Mouse (Mus musculus) neural tube, embryonic 12.5 days (tissue): ENCODE data around the gene Ppp3ca. TPM values are rescaled to one million over a fixed set of nuclear protein-coding genes. Genes with fewer than 3 reads are reported as not detected.
"Not testable (repeated sequence)": the region's sequence is repeated elsewhere in the genome, so short reads cannot be mapped to it uniquely, and the experiment has no call there.

ENCODE experiments used
- ATAC-seq: fragments of 200-750 bp; cut with Nextera tagmentation; 2 replicates; pipeline ENCODE4 v1.8.0; 2017; ENCODE audit warnings: low read depth, mild to moderate bottlenecking, moderate TSS enrichment, moderate library complexity; ENCODE audit not compliant: low FRiP score
- H3K27ac ChIP-seq: fragments of 300-500 bp; sonication (generic); 2 replicates; pipeline ENCODE4 v1.5.1; 2016
- H3K27me3 ChIP-seq: fragments of 300-500 bp; sonication (generic); replicated peaks from 2 replicates; pipeline ENCODE4 v1.6.1; 2016; ENCODE audit warnings: mild to moderate bottlenecking
- H3K36me3 ChIP-seq: fragments of 300-500 bp; sonication (generic); 2 replicates; pipeline ENCODE4 v1.6.1; 2016; ENCODE audit warnings: mild to moderate bottlenecking
- H3K4me1 ChIP-seq: fragments of 300-500 bp; sonication (generic); 2 replicates; pipeline ENCODE4 v1.6.1; 2016
- H3K4me2 ChIP-seq: fragments of 300-500 bp; sonication (generic); replicated peaks from 2 replicates; pipeline ENCODE4 v1.6.1; 2016; ENCODE audit warnings: mild to moderate bottlenecking
- H3K4me3 ChIP-seq: fragments of 300-500 bp; sonication (generic); 2 replicates; pipeline ENCODE4 v1.5.1; 2016
- H3K9ac ChIP-seq: fragments of 300-500 bp; sonication (generic); 2 replicates; pipeline ENCODE4 v1.6.1; 2016; ENCODE audit warnings: mild to moderate bottlenecking
- H3K9me3 ChIP-seq: fragments of 300-500 bp; sonication (generic); 2 replicates; pipeline ENCODE4 v1.6.1; 2016; ENCODE audit warnings: mild to moderate bottlenecking
- WGBS: fragments of 180-500 bp; shearing (Covaris S2); methylation state at CpG from one replicate; pipeline ENCODE4 v1.1.7; 2016; 5-methylcytosine and 5-hydroxymethylcytosine counted together
- polyA plus RNA-seq: library from polyadenylated mRNA; unstranded; fragments of >200 nt; fragmentation: Nextera tagmentation; extraction: Ambion mirVana; gene quantifications from 2 replicates; pipeline ENCODE4 v1.2.1, GENCODE M21; 2016

Gene Ppp3ca
- polyA plus RNA-seq, 1 experiment from 2014 or later = 164 TPM

GRCm38 (mm10) chr3:136691984-136692383 is 22.1 kb downstream of the Ppp3ca start:
- Histone ChIP-seq H3K36me3 (no peaks in the 10 kb centered on the region), H3K4me2 (no peak overlapping the region), H3K4me1 (no peaks in the 10 kb centered on the region), H3K27ac (no peak overlapping the region), H3K4me3 (no peak overlapping the region), H3K9ac (no peak overlapping the region), H3K27me3 (no peaks in the 10 kb centered on the region), H3K9me3 (no peaks in the 10 kb centered on the region)
- no peak for ATAC-seq
- WGBS = 74% methylated on average over 7 of the region's 7 CpGs

- H3K27ac ChIP-seq = no peak overlapping the region
- H3K4me3 ChIP-seq = no peak overlapping the region
- no peaks in the 10 kb centered on the region for H3K9me3 ChIP-seq
- WGBS = 92% methylated on average over 1 of the region's 1 CpGs
- no peak overlapping the region for H3K4me2 ChIP-seq
- no peaks in the 10 kb centered on the region for H3K36me3 ChIP-seq
- H3K4me1 ChIP-seq = no peaks in the 10 kb centered on the region
- H3K9ac ChIP-seq = no peak overlapping the region
- no peaks in the 10 kb centered on the region for H3K27me3 ChIP-seq
- no peak for ATAC-seq
Observed at GRCm38 (mm10) chr3:136693547-136693946, 23.6 kb downstream of the Ppp3ca start.

GRCm38 (mm10) chr3:136697626-136698191 is 27.8 kb downstream of the Ppp3ca start:
- WGBS = 86% methylated on average over 3 of the region's 3 CpGs
- Histone ChIP-seq H3K9me3 (no peaks in the 10 kb centered on the region), H3K36me3 (no peaks in the 10 kb centered on the region), H3K27me3 (no peaks in the 10 kb centered on the region), H3K9ac (no peak overlapping the region), H3K4me2 (no peak overlapping the region), H3K4me3 (no peak overlapping the region), H3K4me1 (no peaks in the 10 kb centered on the region), H3K27ac (no peak overlapping the region)
- no peak for ATAC-seq

- not testable (repeated sequence) for H3K4me2 ChIP-seq, ATAC-seq
Observed at GRCm38 (mm10) chr3:136699711-136700110, 29.8 kb downstream of the Ppp3ca start.

GRCm38 (mm10) chr3:136700447-136701009 is 30.6 kb downstream of the Ppp3ca start:
- no peak for ATAC-seq
- H3K9ac ChIP-seq = no peak overlapping the region
- peaks cover 11% of the 10 kb centered on the region; the same call in 1 of the 2 replicates for H3K4me1 ChIP-seq
- no peaks in the 10 kb centered on the region for H3K36me3 ChIP-seq
- no peak overlapping the region for H3K4me3 ChIP-seq
- H3K27me3 ChIP-seq = no peaks in the 10 kb centered on the region
- H3K4me2 ChIP-seq = no peak overlapping the region
- H3K9me3 ChIP-seq = no peaks in the 10 kb centered on the region
- H3K27ac ChIP-seq = no peak overlapping the region
- WGBS = 81% methylated on average over 11 of the region's 11 CpGs

More at GRCm38 (mm10) chr3:136699711-136700110, 29.8 kb downstream of the Ppp3ca start:
- not testable (repeated sequence) for H3K27me3 ChIP-seq, H3K36me3 ChIP-seq, H3K9ac ChIP-seq, H3K27ac ChIP-seq, H3K4me3 ChIP-seq, H3K4me1 ChIP-seq, H3K9me3 ChIP-seq

GRCm38 (mm10) chr3:136702861-136703260 is 32.9 kb downstream of the Ppp3ca start:
- no peak for ATAC-seq
- H3K4me3 ChIP-seq = no peak overlapping the region
- no peaks in the 10 kb centered on the region for H3K36me3 ChIP-seq
- no peak overlapping the region for H3K4me2 ChIP-seq
- peaks cover 19% of the 10 kb centered on the region for H3K4me1 ChIP-seq
- no peaks in the 10 kb centered on the region for H3K9me3 ChIP-seq
- no peak overlapping the region for H3K9ac ChIP-seq
- no peaks in the 10 kb centered on the region for H3K27me3 ChIP-seq
- 87% methylated on average over 2 of the region's 2 CpGs for WGBS
- no peak overlapping the region for H3K27ac ChIP-seq

GRCm38 (mm10) chr3:136704515-136705247 is 34.8 kb downstream of the Ppp3ca start:
- Histone ChIP-seq H3K9ac (no peak overlapping the region), H3K4me2 (no peak overlapping the region), H3K4me1 (peaks cover 19% of the 10 kb centered on the region), H3K4me3 (no peak overlapping the region), H3K9me3 (no peaks in the 10 kb centered on the region), H3K27ac (no peak overlapping the region), H3K27me3 (no peaks in the 10 kb centered on the region), H3K36me3 (no peaks in the 10 kb centered on the region)
- 64% methylated on average over 12 of the region's 12 CpGs for WGBS
- ATAC-seq = no peak

GRCm38 (mm10) chr3:136706048-136706447 is 36.1 kb downstream of the Ppp3ca start:
- Histone ChIP-seq H3K9ac (no peak overlapping the region), H3K36me3 (no peaks in the 10 kb centered on the region), H3K4me1 (peaks cover 19% of the 10 kb centered on the region), H3K4me3 (no peak overlapping the region), H3K27me3 (no peaks in the 10 kb centered on the region), H3K27ac (no peak overlapping the region), H3K4me2 (no peak overlapping the region), H3K9me3 (no peaks in the 10 kb centered on the region)
- ATAC-seq = no peak
- WGBS = 70% methylated on average over 4 of the region's 4 CpGs

- ATAC-seq = no peak
- Histone ChIP-seq H3K27ac (no peak overlapping the region), H3K4me1 (peaks cover 19% of the 10 kb centered on the region), H3K4me3 (no peak overlapping the region), H3K9me3 (no peaks in the 10 kb centered on the region), H3K36me3 (peaks cover 2% of the 10 kb centered on the region; the same call in 1 of the 2 replicates), H3K27me3 (no peaks in the 10 kb centered on the region), H3K9ac (no peak overlapping the region), H3K4me2 (no peak overlapping the region)
- 67% methylated on average over 7 of the region's 7 CpGs for WGBS
Observed at GRCm38 (mm10) chr3:136706771-136707170, 36.8 kb downstream of the Ppp3ca start.

- no peaks in the 10 kb centered on the region for H3K9me3 ChIP-seq
- H3K4me2 ChIP-seq = no peak overlapping the region
- no peaks in the 10 kb centered on the region for H3K27me3 ChIP-seq
- no peak overlapping the region for H3K27ac ChIP-seq
- ATAC-seq = no peak
- peaks cover 4% of the 10 kb centered on the region; the same call in 1 of the 2 replicates for H3K36me3 ChIP-seq
- 41% methylated on average over 3 of the region's 3 CpGs for WGBS
- H3K4me1 ChIP-seq = peaks cover 19% of the 10 kb centered on the region
- H3K4me3 ChIP-seq = no peak overlapping the region
- H3K9ac ChIP-seq = no peak overlapping the region
Observed at GRCm38 (mm10) chr3:136707222-136708019, 37.5 kb downstream of the Ppp3ca start.

GRCm38 (mm10) chr3:136708230-136708629 is 38.3 kb downstream of the Ppp3ca start:
- no peak overlapping the region for H3K27ac ChIP-seq
- WGBS = 17% methylated on average over 1 of the region's 1 CpGs
- peaks cover 19% of the 10 kb centered on the region for H3K4me1 ChIP-seq
- no peak overlapping the region for H3K4me3 ChIP-seq
- no peak overlapping the region for H3K4me2 ChIP-seq
- peaks cover 4% of the 10 kb centered on the region; the same call in 1 of the 2 replicates for H3K36me3 ChIP-seq
- H3K9ac ChIP-seq = no peak overlapping the region
- no peak for ATAC-seq
- no peaks in the 10 kb centered on the region for H3K9me3 ChIP-seq
- H3K27me3 ChIP-seq = no peaks in the 10 kb centered on the region

GRCm38 (mm10) chr3:136710310-136710906 is 40.5 kb downstream of the Ppp3ca start:
- Histone ChIP-seq H3K4me2 (no peak overlapping the region), H3K9me3 (no peaks in the 10 kb centered on the region), H3K27ac (no peak overlapping the region), H3K4me3 (no peak overlapping the region), H3K4me1 (peaks cover 8% of the 10 kb centered on the region), H3K27me3 (no peaks in the 10 kb centered on the region), H3K9ac (no peak overlapping the region), H3K36me3 (peaks cover 4% of the 10 kb centered on the region; the same call in 1 of the 2 replicates)
- no peak for ATAC-seq
- WGBS = 82% methylated on average over 10 of the region's 10 CpGs
